Mouse (Mus musculus): ENCODE measurements at regions not wholly inside any gene's neighbourhood (a gene's known extent, or its start where the extent isn't known, plus 50 kb on each side); places are given as distances from the start of the nearest gene placed in this dataset.

DNA sequence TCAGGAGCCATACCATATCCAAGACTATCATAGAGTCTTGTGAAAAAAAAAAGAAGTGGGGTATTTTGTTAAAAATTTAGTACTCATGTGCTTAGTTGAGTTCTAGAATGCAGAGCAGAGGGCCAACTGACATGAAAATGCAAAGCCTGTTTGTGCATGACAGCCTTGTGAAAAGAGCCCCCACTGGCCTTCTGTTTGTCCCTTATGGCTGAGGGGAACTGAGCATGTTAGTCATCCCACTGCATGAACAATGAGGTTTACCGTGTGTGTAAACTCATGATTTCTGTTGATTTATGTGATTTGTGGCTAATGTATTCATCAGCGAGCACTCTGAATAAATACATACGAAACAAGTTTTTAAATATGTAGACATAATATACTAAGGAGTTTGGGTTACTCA is 266.1 kb upstream of the Nox3 start:
- DNase-seq = no peak

DNA sequence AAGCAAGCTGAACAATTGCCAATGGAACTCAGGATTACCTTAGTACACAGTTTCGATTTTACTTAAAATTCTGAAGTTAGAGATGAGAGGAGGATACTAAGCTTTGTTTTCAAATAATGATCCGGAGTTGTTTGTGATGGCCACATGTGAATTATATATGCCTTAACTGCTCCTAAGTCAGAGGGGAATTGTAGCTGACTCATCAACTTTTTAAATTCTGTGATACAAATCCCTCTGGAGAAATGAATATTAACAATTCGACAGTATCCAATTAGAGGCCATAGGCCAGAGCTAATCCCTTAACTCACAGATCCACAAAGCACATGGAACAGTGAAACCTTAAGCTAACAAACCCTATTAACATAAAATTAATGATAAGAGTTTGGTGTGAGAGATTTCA is 250.5 kb upstream of the Nox3 start:
- no peak for DNase-seq

DNA sequence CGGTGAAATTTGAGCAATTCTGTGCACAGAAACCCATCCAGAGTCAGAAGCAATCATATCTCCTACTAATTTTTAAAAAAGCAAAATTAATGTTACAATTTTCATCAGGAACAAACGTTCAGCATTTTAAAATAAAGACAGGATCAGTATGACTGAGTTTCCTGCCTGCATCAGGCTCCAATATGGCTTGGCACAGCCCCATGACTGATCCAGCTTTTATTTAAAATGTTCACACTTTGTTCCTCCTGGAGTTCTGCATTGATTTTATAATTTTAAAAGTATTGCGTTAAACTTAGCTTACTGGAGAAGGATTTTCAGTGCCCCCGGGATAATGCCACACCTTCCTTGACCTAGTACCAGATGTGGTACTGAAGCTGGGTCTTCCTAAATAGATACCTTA is 240.3 kb upstream of the Nox3 start:
- DNase-seq = no peak

DNA sequence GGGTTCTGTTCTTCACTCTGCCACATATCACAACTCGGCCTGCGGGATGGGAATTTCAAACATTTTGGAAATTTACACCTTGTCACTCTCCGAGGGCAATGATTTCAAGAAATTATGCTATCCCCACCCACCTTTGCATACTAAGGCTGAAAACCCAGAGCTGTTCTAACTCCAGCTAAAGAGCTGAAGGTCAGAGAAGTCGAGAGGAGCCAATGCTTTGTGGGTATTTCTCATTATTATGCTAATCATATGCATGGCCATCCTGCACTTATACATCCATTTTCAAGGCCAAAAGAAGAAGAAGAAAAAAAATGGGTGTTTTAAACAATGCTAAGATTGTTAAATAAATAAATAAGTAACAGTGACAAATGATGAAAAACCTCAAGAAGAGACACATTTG is 237.1 kb upstream of the Nox3 start:
- DNase-seq = no peak

DNA sequence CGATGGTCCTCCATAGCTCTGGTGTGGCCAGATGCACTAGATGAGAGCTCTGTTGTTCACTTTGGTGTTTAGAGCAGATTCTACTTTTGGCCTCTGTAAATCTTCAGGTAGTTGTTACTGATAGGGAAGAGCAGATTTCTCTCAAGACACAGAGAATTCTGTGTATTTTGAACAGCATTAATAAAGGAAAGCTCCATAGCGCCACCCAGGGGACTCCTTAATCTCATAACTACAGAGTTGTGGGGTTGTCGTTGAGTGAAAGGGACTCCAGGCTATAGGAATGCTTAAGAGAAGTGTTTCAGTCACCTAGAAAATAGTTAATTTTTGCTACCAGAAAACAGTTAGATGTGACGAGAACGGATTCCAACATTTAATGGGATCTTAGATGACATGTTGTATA is 236.0 kb upstream of the Nox3 start:
- no peak for DNase-seq

DNA sequence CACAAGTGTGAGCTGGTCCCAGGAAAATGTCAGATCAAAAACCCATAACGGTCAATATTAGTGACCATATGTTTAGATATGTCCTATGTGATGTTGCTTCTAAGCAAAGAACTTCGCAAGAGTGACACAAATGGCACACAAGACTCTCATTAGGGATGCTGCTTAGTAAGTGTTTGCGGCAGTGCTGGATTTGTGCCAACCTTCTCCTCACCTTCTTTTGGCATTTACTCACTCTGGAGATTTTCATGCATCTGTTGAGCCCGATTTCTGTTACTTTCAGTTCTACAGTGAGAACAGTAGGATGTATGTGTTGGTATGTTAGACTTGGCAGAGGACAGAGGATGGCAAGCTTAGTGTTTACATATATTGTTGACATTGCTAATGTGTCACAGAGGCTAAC is 231.0 kb upstream of the Nox3 start:
- no peak for DNase-seq

DNA sequence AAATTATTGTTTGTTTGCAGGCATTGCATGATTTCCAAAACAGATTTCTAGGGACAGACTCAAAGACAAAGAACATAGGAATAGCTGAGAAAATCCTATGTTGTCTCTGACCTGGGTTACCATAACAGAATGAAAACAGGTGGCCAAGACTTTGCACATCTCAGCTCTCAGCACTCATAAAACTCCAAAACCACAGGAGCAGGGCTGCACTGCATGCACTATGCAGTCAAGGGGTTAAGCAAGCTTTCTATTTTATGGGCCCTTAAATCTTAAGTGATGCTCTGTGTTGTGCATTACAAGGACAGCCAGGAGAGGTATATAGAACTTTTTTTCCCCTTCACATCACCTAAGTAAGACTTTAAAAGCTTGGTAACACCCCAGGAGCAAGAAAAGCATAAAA is 224.2 kb upstream of the Nox3 start:
- no peak for DNase-seq

DNA sequence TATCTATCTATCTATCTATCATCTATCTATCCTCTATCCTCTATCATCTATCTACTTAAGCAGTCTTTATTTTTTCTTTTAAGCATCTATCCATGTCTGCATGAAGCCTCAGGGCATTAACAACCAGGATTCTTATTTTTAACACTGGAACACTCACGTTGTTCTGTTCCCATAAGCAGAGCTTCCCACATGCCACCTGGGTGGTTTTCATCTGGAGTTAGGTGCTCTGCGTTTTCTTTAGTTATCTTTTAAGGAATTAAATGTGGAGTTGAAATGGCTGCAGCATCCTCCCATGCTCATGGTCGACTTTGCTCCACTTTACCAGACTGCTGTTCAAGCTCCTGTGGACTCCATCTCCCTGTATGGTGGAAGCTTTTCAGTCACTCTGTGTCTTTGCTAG is 196.8 kb upstream of the Nox3 start:
- no peak for DNase-seq

DNA sequence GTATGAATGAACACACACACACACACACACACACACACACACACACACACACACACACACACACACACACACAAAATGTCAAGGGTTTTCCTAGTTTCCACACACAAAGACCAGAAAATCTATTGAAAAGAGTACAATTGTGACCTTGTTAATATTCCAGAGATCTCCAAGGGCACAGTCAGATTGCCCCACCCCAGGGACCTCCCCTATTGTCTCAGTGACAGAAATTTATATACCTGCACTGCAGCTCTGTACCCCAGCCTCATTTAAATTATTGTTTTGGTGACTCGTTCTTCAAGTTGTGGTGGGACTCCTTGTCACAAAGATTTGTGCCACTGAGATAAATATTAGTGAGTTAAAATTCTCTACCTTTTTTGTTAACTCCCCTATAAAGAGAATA is 187.1 kb upstream of the Nox3 start:
- no peak for DNase-seq

DNA sequence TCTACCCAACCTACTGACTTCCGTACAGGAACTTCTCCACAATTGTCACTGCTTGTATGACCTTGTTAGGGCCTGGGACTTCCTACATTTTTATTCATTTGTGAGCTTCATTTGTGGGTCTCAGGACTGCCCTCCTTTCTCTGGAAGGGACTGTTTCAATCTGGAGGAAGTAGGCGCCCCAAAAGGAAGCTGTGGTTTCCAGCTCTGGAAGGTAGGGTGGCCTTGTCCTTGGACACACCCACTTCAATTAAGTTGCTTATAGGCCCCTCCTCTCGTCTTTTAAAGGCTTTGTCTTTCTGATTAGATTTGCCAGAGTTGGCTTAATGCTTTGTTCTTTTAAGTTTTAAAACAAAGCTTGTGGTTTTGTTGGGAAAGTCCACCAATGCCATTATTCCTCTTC is 183.0 kb upstream of the Nox3 start:
- DNase-seq = no peak

DNA sequence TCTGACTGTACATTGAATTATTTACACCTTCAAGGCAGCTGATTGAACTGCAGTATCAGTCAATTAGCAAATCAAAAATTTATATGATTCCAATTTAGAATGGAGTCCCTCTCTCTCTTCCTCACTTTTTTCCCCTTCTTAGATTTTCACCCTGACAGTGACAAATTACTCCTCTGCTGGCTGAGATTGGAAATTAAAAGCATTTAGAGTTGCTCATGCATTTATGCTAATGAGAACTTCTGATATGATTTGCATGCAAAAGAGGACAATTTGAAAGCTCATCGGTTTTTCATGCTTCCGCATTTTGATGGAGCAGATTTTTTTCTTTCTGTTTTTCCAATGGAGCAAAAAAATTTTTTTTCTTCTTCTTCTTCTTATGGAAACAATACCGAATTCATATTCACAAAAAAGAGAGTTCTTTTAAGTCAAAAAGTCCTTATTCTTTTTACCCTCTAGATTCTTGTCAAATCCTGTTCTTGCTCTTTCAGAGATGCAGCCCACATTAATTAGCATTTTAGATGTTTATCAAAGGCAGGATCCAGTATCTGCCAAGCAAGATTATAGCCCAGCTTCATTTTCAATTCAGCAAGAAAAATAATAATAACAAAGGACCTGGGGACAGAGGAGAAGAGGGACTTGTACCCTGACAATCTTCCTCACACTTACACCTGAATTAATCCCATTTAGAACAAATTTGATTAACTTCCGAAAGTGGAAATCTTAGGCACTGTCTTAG is 173.6 kb upstream of the Nox3 start:
- DNase-seq = no peak

DNA sequence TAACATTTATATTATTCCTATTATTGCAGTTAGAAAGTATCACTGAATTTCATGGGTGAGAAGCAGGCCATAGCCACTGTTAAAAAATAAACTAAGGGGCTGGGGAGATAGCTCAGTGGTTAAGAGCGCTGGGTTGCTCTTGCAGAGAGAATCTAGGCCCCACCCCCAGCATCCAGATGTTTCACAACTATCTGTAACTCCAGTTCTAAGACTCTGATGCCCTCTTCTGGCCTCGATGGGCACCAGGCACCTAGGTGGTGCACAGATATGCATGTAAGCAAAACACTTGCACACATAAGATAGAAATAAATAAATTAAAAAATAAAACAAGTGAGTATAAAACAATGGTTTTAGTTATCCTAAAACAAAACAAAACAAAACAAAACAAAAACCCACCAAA is 166.3 kb upstream of the Nox3 start:
- no peak for DNase-seq

DNA sequence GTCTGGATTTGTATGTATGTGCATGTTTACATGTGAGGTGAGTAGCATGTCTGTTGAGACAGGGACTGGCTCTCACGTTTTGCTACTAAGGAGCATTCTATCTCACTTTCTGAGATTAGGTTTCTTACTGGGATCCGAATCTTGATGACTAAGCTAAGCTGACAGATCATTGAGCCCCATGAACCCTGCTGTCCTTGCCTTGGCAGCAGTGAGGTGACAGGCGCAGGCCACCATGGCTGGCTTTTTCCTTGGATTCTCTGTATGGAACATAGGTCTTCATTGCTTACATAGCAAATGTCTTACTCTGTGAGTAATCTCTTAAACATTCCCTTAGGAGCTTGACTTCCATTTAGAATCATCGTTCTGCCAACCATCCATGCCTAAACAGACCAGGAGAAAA is 140.3 kb upstream of the Nox3 start:
- DNase-seq = no peak

DNA sequence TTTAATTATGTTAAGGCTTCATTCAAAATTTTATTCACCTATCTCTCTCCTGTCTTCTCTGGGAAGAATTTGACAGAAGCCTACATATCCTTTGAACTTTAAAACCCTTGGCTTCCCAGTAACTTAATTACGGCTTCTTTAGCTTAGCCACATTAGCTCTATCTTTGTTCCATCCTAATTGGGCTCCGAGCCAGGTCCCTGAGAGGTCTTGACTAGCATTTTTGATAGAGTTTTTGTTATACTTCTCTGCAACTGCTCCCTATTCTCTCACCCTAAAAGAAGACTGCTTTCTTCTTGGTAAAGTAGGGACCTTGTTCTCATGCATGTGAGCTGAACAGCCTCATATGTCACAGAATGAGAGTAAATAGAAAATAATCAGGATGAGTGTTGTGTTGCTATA is 115.1 kb upstream of the Nox3 start:
- no peak for DNase-seq

DNA sequence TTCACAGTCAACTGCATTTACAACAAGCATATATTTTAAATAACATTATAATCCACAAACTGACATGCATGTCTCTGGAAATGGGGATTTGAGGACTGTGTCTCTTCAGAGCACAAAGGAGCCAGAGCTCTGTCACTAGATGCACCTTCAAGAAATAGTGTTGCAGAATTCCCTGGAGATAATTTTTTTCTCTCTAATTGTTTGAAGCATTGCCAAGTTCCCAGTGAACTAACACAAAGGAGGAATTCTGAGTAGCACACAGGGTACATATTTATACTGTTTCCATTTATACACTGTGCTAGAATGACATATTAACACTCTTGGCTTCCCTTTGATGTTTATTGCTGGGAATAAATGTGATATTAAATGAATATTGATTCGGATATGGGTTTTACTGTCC is 107.4 kb upstream of the Nox3 start:
- no peak for DNase-seq

DNA sequence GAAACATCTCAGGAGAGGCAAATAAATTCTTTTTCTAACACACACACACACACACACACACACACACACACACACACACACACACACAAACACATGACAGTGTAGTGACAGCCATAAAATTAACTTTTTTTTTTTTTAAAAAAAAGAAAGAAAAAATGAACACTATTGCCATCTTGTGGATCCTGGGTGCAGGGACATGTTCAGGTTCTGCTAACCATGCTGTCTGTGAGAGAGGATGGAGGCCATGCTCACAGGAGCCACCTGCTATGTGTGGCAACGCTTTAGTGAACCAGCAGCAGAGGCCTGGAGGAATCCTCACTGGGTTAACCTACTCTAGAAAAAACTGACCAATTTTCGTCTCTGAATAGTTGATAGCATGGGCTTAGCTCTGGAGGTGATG is 96.5 kb upstream of the Nox3 start:
- DNase-seq = peak; percentile 1

DNA sequence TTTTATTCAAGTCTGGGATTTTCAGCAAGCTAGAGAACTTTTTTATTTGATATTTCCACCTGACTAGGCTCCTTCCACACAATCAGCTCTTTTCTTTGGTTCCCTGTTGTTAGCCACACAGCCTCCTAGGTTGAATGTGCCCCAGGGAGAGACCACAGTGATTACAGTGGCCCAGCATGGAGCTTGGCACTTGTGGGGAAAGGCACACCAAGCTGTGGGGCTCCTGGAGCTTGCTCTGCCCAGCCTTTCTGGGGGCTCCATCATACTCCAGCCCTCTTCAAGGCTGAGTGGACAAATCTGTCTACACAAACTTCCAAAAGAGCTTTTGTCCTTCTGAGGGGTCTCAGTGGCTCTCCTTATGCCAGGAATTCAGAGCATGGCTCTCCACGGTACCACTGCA is 86.1 kb upstream of the Nox3 start:
- DNase-seq = no peak

DNA sequence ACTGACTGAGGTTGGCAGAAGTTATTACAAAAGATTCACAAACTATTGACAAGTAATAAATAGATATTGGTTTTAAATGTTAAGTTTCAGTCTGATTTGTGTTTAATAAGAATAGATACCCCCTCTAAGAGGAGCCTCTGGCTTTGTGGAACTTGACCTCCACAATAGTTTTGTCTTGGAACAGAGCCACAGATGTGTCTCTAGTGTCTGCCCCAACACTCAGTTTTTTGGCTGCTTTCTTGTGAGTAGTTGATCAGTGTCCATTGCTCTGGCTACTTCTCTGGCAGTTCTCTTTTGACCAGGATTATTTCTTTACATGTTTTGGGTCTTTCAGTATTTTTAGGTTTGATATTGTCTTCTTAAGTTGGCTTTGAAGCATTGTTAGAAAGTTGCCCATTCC is 81.6 kb upstream of the Nox3 start:
- DNase-seq = no peak

DNA sequence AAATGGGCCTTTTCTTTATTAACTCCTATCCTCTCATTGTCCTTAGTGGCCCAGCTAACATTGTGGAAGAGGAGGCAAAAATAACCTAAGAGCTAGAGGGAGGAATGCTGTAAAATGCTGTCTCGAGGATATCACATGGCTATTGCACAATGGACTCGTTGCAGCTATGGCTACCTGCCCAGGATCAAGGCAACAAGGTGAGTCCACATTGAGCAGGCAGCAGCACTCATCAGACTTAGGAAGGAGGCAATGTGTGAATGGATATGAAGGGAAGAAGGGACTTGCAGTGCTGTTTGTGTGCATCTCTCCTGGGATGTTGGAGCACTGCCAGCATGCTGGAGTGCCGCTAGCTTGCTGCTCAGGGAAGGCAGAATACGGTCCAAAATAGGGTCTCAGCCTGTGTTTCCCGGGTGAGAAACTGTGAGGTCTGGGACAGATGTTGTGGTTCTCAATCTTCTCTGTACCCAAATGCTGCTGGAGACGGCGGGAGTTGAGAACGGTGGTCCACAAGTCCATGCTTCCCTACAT is 51.8 kb upstream of the Nox3 start:
- no peak for DNase-seq

Measured in cerebellum, adult 9-10 months (tissue).